Mouse (Mus musculus) midbrain, embryonic 14.5 days (tissue): ENCODE measurements around the gene Zfp931. TPM values are rescaled to one million over a fixed set of nuclear protein-coding genes. Genes with fewer than 3 reads are reported as not detected.
"Not testable (repeated sequence)": the region's sequence is repeated elsewhere in the genome, so short reads cannot be mapped to it uniquely, and the experiment has no call there.

Experiments
- ATAC-seq: fragments of 200-750 bp; cut with Nextera tagmentation; 2 replicates; pipeline ENCODE4 v1.8.0; 2017; ENCODE audit warnings: moderate number of reproducible peaks, moderate library complexity; ENCODE audit not compliant: low FRiP score, low TSS enrichment
- DNase-seq: peaks from one replicate; pipeline ENCODE4 v3.0.0-alpha.2; 2015
- H3K27ac ChIP-seq: fragments of 300-500 bp; sonication (generic); replicated peaks from 2 replicates; pipeline ENCODE4 v1.5.1; 2014; ENCODE audit warnings: mild to moderate bottlenecking, low read depth, low read length, moderate library complexity
- H3K27me3 ChIP-seq: fragments of 300-500 bp; sonication (generic); 2 replicates; pipeline ENCODE4 v1.6.1; 2014; ENCODE audit warnings: low read length, control low read depth, mixed read lengths; ENCODE audit not compliant: control insufficient read depth, insufficient read depth
- H3K36me3 ChIP-seq: fragments of 300-500 bp; sonication (generic); 2 replicates; pipeline ENCODE4 v1.6.1; 2014; ENCODE audit warnings: low read length, control low read depth; ENCODE audit not compliant: control insufficient read depth, insufficient read depth
- H3K4me1 ChIP-seq: fragments of 300-500 bp; sonication (generic); 2 replicates; pipeline ENCODE4 v1.6.1; 2014; ENCODE audit warnings: mild to moderate bottlenecking, antibody characterized with exemption, low read length, control low read depth; ENCODE audit not compliant: control insufficient read depth, insufficient read depth
- H3K4me2 ChIP-seq: fragments of 300-500 bp; sonication (generic); 2 replicates; pipeline ENCODE4 v1.6.1; 2014; ENCODE audit warnings: mild to moderate bottlenecking, low read length, moderate library complexity
- H3K4me3 ChIP-seq: fragments of 300-500 bp; sonication (generic); replicated peaks from 2 replicates; pipeline ENCODE4 v1.5.1; 2014; ENCODE audit warnings: low read depth, low read length
- H3K9ac ChIP-seq: fragments of 300-500 bp; sonication (generic); replicated peaks from 2 replicates; pipeline ENCODE4 v1.6.1; 2014; ENCODE audit warnings: mild to moderate bottlenecking, low read length, moderate library complexity
- H3K9me3 ChIP-seq: fragments of 300-500 bp; sonication (generic); 2 replicates; pipeline ENCODE4 v1.6.1; 2016; ENCODE audit warnings: low read length, control low read depth, mixed read lengths; ENCODE audit not compliant: control insufficient read depth
- WGBS: fragments of 180-500 bp; shearing (Covaris S2); extraction: QIAGEN DNeasy Blood & Tissue Kit; methylation state at CpG from one replicate; pipeline ENCODE4 v1.1.7; 2014; 5-methylcytosine and 5-hydroxymethylcytosine counted together
- polyA plus RNA-seq: library from polyadenylated mRNA; unstranded; fragments of >200 nt; fragmentation: Nextera tagmentation; extraction: Ambion mirVana; gene quantifications from 2 replicates; pipeline ENCODE4 v1.2.1, GENCODE M21; 2014

Zfp931 gene
- polyA plus RNA-seq, 1 experiment from 2014 or later = 12.1 TPM

- Histone ChIP-seq H3K4me2 (peak overlapping the region; percentile 89), H3K4me3 (peak overlapping the region; percentile 44), H3K4me1 (peaks cover 5% of the 10 kb centered on the region; the same call in 1 of the 2 replicates), H3K27ac (no peak overlapping the region), H3K9me3 (no peaks in the 10 kb centered on the region), H3K9ac (no peak overlapping the region), H3K36me3 (no peaks in the 10 kb centered on the region), H3K27me3 (peaks cover 5% of the 10 kb centered on the region; the same call in 1 of the 2 replicates)
- ATAC-seq = no peak
- 22% methylated on average over 19 of the region's 19 CpGs for WGBS
- DNase-seq = no peak
These were observed 41.5 kb upstream of the Zfp931 start for GRCm38 (mm10) chr2:178119561-178120355.

DNA sequence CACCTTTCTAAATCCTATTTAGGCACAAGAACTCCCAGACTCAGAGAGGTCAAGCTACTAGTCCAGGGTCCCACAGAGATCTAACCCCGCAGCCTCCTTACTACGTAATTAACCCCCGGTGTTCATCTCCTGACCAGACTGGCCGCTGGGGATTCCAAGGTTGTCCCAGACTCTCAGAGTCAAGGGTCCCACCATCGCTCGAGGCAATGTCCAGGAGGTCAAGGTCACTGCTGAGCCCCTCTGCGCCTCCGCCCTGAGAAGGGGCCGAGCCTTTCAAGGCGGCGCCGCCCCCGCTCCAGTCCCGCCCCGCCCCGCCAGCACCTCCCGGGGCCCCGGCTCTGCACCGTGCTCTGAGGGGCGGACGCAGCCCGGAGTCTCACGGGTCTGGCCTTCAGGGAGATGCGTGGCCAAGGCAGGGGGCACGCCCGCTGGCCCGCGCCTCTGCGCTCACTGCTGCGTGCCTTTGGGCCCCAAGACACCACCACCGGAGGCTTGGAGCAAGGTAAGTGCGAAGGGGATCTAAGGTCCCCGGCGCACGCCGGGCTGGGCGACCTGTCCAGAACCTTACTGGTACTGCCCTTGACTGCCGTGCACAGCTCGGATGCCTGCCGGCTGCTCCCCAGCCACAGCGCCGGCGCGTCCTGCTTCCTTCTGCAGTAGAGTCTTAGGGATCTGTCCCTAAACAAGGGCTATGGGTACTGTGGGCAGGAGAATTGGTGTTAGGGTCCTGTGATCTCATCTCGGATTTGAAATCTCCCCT is 40.7 kb upstream of the Zfp931 start, which contains the start of gene Phactr3:
Phactr3 (plus strand) TSS at position 175 of the 760 bp plus-strand sequence.
- peak; percentile 56 for DNase-seq

DNA sequence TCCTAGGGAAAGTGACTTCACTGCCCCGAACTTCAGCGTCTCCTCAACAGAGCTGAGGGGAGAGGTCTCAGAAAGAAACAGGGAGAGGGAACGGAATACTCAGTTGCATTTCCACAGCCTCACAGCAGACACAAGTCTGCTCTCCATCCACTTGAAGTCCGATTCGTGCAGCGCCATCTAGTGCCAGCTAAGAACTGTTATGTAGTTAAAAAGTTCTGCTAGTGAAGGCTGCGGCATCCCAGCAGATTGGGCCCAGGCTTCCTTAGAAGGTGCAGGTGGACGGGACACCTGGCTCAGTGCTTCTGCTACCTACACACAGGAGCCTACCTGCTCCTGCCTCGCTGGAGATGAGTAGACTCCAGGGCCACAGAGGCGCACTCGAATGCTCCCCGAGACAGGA is 39.7 kb upstream of the Zfp931 start:
- Histone ChIP-seq H3K9me3 (no peaks in the 10 kb centered on the region), H3K27me3 (peaks cover 5% of the 10 kb centered on the region; the same call in 1 of the 2 replicates), H3K27ac (no peak overlapping the region), H3K4me2 (no peak overlapping the region), H3K9ac (no peak overlapping the region), H3K36me3 (no peaks in the 10 kb centered on the region), H3K4me1 (peaks cover 5% of the 10 kb centered on the region; the same call in 1 of the 2 replicates), H3K4me3 (no peak overlapping the region)
- ATAC-seq (peak; percentile 55; the same call in 1 of the 2 replicates), DNase-seq (peak; percentile 86)
- 22% methylated on average over 12 of the region's 12 CpGs for WGBS

More for the DNA sequence above, 40.7 kb upstream of the Zfp931 start, which contains the start of gene Phactr3:
- Histone ChIP-seq H3K27me3 (peaks cover 5% of the 10 kb centered on the region; the same call in 1 of the 2 replicates), H3K4me3 (peak within 1 kb of the TSS; percentile 44), H3K4me1 (peaks cover 5% of the 10 kb centered on the region; the same call in 1 of the 2 replicates), H3K9ac (peak within 1 kb of the TSS; percentile 49), H3K36me3 (no peaks in the 10 kb centered on the region), H3K9me3 (no peaks in the 10 kb centered on the region), H3K27ac (no peak within 1 kb of the TSS), H3K4me2 (peak within 1 kb of the TSS; percentile 89)
- ATAC-seq = peak; percentile 46; the same call in 1 of the 2 replicates
- under 1% methylated on average over 44 of the region's 45 CpGs for WGBS

DNA sequence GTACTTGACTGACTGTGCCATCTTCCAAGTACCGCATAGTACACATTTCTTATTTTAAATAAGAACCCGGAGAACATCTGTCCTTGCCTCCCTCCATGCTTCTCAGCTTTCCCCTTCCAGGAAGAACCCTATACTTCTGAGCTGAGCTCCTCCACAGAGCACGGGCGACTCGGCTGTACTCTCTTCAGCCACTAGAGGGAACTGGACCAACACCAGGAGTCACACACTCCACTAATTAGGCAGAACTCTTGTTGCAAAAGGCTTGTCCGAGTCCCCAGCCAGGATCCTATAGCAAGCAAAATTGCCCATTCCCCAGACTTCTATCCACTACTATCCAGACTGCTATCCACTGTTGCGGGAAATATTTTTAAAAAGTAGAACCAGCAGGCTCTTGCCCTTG is 23.7 kb upstream of the Zfp931 start:
- Histone ChIP-seq H3K4me1 (no peaks in the 10 kb centered on the region), H3K27me3 (no peaks in the 10 kb centered on the region), H3K27ac (no peak overlapping the region), H3K36me3 (no peaks in the 10 kb centered on the region), H3K4me2 (no peak overlapping the region), H3K4me3 (no peak overlapping the region), H3K9ac (no peak overlapping the region), H3K9me3 (no peaks in the 10 kb centered on the region)
- ATAC-seq = peak; percentile 78
- peak; percentile 80 for DNase-seq
- WGBS = 15% methylated on average over 7 of the region's 7 CpGs

GRCm38 (mm10) chr2:178098021-178098420 is 19.7 kb upstream of the Zfp931 start:
- H3K9me3 ChIP-seq = no peaks in the 10 kb centered on the region
- no peak overlapping the region for H3K4me2 ChIP-seq
- H3K4me3 ChIP-seq = no peak overlapping the region
- no peaks in the 10 kb centered on the region for H3K36me3 ChIP-seq
- ATAC-seq = no peak
- H3K27ac ChIP-seq = no peak overlapping the region
- DNase-seq = peak; percentile 75
- H3K27me3 ChIP-seq = no peaks in the 10 kb centered on the region
- H3K4me1 ChIP-seq = no peaks in the 10 kb centered on the region
- H3K9ac ChIP-seq = no peak overlapping the region
- WGBS = 4% methylated on average over 2 of the region's 2 CpGs

DNA sequence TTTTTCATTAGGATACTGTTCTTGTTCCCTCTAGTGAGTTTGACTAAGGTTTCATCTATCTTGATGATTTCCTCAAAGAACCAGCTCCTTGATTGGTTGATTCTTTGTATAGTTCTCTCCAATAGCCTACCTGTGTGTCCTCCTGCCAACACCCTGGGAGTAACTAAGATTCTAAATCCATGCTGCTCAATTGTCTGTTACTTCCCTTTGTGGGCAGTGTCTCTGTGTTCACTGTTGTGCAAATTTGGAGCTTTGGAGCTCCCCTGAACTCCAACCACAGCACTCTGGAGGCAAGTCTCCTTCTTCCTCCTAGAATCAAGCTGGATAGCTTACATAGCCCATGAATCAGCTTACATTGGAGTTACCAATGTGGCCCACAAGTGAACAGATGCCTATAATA is 11.3 kb upstream of the Zfp931 start:
- ATAC-seq = no peak
- Histone ChIP-seq H3K4me1 (no peaks in the 10 kb centered on the region), H3K27ac (no peak overlapping the region), H3K4me2 (no peak overlapping the region), H3K27me3 (no peaks in the 10 kb centered on the region), H3K9me3 (no peaks in the 10 kb centered on the region), H3K36me3 (no peaks in the 10 kb centered on the region), H3K4me3 (no peak overlapping the region), H3K9ac (no peak overlapping the region)
- no peak for DNase-seq

DNA sequence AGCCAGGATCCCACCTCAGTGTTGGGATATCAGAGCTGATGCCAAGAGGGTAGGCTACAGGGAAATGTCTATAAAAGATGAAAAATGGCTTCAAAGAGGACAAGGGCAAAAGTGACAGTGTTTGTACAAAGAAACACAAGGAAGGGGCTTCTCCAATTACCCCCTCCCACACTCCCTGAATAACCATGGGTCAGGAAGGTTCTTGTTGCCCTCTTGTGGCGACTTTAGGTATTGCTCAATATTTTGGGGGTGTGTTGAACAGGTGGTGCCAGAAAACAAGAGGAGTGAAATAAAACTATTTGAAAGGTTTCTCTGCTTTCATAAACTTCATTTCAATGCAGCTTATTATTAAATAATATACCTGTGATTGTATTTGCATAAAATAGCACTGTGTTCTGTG is 20.1 kb downstream of the Zfp931 start:
- H3K9ac ChIP-seq = no peak overlapping the region
- no peak overlapping the region for H3K4me2 ChIP-seq
- no peaks in the 10 kb centered on the region for H3K27me3 ChIP-seq
- no peak for ATAC-seq
- H3K9me3 ChIP-seq = no peaks in the 10 kb centered on the region
- H3K4me3 ChIP-seq = no peak overlapping the region
- no peaks in the 10 kb centered on the region for H3K4me1 ChIP-seq
- DNase-seq = peak; percentile 65
- no peaks in the 10 kb centered on the region for H3K36me3 ChIP-seq
- WGBS = 20% methylated on average over 1 of the region's 1 CpGs
- no peak overlapping the region for H3K27ac ChIP-seq

GRCm38 (mm10) chr2:178027601-178028000 is 50.7 kb downstream of the Zfp931 start:
- H3K4me1 ChIP-seq, H3K4me2 ChIP-seq, H3K27me3 ChIP-seq, ATAC-seq, H3K4me3 ChIP-seq, H3K9me3 ChIP-seq, H3K36me3 ChIP-seq, H3K9ac ChIP-seq, DNase-seq, H3K27ac ChIP-seq: not testable (repeated sequence)
- 96% methylated on average over 2 of the region's 3 CpGs for WGBS
